Mouse (Mus musculus) cerebellum, adult 9-10 months (tissue): Measurements from ENCODE around the gene Stk11.

ENCODE experiments used
- DNase-seq: peaks from one replicate; pipeline ENCODE4 v3.0.0; 2022

Gene Stk11

DNA sequence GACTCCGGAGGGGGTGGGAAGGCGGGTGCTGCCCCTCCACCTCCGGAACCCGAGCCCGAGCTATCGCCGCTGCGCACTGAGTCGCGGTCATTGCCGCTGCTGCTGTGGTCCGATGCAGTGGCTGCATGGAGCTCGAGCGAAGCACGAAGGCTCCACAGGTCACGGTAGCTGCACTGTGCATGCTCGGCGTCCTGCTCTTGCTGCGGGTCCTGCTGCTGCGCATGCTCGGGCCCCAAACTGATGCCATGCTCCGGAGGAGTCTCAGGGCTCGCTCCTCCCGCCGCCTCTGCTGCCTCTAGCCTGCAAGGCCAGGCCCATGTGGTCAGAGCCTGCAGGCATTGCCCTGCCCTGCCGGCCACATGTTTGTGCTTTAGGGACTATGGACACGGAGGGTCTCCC lies 16.3 kb downstream of the Stk11 start:
- DNase-seq: no peak

DNA sequence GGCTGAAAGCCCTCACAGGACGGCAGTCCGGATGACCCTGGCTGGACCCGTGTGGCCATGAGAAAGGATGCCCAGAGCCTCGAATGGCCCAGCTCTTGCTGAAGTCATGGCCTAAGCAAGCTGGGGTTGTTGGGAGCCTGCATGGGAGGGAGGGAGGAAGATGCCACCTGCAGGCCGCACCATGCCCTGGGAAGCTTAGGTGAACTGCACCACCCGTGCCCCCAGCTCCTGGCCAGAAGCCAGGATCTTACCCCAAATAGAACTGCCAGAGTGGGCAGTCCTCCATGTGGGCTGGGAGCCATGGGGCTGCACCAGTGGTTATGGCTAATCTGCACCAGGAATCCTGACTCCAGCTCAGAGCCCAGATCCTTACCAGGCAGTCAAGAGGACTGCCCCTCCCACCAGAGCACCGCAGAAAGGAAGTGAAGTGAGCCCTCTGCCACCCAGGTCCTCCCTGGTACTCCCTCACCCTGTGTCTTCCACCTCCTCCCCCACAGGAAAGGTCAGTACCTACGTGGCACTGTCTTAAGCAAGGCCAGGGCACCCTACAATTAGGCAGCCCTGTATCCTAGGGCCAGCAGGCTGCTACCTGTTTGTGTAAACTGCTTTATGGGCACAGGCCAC lies 17.7 kb downstream of the Stk11 start:
- DNase-seq: no peak

DNA sequence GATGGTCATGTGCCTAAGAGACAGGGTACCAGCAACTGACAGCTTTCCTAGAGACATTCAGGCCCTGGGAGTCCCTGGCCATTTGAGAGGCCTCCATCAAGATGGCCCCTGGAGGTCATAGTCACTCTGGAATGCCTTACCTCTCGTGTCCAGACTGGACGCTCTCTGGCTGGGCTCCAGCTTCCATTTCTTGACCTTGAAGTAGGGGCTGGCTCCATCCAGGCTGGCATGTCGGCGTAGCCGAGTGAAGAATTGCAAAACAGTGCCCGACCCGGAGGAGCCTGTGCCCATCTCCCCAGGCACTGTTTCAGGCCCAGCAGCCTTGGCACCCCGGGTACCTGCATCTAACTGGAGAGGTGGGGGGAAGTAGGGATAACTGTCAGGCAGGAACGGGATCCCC lies 18.8 kb downstream of the Stk11 start:
- no peak for DNase-seq

DNA sequence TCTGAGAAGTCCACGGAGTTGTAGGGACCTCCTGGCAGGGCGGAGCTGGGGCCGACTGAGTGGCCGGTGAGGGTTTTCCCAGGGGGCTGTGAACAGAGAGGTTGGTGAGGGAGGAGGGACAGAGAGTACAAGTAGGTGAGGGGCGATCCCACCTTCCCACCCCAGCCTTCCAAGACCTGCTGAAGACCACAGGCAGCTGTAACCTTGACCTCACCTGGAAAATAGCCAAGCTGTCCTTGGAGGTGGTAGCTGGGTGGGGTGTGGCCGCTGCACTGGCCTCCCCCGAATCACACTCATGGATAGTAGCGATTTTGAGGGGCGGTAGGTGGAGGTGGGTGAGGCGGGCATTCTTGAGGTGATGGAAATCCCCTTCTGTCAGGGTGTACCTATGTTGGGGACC lies 19.6 kb downstream of the Stk11 start:
- no peak for DNase-seq

DNA sequence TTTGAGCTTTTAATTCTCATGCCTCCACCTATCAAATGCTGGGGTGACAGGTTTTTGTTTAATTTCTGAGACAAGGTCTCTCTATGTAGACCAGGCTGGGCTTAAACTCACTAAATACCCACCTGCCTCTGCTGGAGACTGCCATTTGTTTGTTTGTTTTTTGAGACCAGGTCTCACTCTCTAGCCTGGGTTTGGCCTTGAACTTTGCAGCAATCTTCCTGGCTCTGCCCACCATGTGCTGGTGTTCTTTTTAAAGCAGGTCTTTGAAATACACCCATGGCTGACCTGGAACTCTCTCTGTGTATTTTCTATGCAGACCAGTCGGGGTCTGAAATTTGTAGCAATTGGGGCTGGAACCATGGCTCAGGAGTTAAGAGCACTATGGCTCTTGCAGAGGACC lies 20.0 kb downstream of the Stk11 start:
- no peak for DNase-seq

DNA sequence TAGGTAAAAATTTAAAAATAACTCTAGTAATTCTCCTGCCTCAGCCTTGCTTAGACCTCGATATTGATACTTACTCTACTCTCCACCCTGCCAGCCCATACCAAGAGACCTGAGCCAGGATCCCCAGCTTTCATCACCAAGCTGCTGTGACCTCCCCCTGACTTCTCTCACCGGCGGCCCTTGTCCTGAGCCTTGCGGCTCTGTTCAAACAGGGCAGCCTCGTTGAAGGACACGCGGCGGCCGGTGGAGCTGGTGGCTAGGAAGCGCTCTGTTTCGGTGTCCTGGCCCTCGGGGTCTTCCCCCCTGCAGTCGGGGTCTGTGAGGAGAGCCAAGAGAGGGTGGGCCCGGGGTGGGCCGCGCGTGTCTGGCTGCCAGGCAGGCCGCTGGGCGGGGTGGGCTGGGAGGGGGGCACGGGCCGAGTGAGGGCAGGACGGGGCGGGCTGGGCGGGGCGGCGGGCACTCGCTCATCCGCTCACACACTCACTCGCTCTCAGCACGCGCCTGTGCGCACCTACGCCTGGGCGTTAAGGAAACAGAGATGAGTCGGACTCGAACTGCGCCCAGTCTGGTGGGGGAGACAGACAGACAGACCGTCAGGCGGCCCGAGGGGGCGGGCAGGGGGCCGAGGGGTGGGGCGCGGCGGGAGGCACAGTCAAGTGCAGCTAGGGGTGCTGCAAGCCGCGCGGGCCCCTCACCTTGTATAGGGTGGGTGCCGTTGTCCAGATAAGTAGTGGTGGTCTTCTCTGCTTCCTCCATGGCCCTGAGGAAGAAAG lies 20.8 kb downstream of the Stk11 start:
- no peak for DNase-seq

DNA sequence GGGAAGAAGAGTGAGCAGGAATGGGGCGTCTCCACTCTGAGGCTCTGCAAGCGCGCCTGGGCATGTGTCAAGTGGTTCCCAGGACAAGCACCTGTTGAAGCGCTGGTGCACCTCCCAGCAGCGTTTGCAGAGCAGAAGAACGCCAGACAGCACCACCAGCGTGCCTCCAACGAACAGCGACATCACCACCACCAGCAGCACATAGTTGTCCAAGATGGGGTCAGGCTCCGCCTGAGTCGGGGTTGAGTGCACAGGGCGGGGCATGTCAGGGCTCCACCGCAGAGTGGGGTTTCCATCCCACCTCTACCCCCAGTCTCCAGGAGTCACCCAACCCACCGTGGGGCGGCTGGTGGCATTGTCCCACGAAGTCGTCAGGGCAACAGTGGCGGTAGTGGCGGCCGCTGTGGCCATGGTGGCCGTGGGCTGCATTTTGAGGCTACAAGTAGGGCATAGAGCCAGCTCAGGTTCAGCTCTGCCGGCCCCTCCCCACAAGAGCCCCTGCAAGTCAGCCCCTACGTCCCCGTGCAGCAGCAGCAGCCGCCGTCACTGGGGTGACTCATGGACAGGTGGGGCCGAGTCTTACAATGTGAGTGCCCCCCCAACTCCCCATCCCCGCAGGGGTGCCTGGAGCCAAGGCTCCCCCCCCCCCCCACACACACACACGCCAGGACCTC lies 21.5 kb downstream of the Stk11 start:
- peak; percentile 71 for DNase-seq

DNA sequence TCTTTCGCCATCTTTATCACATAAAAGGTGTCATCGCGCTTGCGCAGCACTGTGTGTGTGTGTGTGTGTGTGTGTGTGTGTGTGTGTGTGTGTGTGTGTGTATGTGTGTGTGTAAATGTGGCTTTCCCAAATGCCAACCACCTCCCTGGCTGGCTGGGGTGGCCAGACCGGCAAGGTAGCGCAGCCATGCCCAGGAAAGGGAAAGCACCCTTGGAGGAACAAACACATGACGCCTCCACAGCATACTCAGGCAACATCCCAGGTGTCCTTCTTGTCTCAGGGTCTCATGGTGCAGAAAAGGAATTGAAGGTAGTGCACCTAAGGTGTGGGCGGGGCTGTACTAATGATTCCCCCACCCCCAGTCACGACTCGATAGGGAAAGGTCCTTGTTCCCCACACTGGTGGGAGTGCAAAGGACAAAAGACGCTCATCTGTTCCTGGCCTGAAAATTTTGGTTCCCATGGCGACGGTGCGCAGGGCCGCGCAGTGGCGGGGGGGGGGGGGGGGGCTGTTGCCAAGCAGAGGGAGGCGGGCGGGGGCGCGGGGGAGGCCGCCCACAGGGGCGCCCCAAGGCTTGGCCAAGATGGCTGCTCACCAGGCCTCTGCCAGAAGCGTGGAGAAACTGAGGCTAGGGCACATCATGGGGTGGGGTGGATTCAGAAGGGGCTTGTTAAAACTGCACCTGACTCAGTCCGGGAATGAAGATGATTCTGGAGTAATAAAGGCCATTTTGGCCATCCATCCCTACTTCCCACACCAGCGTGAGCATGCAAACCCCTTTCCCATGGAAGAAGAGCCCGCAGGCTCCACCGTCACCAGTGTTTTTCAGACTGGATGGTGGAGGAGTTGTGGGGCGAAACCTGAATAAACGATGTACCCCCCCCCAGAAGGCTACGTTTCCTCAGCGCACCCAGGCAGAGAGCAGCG lies 22.3 kb downstream of the Stk11 start:
- peak; percentile 77 for DNase-seq

DNA sequence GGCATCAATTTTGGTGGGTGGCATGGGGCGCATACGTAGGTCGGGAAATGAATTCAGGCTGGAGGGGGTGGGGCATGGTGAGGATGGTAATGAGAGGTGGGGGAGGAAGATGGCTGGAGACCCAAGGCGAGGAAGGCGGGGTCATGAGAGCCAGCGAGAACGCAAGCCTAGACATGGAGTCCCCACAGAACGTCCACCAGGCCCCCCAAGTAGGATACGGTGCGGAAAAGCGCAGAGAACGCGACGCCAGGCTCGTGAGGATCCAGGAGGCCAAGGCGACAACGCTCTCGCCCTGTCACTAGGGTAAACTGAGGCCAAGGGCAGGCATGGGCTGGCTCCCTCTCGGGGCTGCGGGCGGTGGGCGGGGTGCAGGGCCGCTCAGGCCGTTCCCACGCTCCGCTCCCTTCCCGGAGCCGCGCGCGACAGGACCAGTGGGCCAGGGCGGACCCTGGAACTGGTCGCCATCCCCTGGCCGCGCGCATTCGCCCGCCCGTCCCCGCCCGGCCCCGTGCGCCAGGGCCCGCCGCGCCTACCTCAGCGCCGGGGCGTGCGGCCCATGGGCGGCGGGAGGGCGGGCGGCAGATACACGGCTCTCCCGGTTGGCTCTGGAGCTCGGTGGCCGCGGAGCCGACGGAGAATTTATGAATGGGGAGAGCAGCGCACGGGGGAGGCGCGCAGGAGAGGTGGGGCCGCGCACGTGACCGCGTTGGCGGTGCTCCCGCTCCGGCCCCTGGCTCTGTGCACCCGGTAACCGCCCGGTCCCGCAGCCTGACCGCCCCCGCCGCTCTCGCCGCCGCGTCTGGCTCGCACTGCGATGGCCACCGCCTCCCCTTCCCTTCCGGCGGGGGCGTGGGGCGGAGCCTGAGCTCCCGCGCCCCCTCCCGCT lies 23.2 kb downstream of the Stk11 start, which contains the start of gene Atp5d:
Gene Atp5d, plus strand, starts transcription at position 80 of the 886 bp plus-strand sequence.
- DNase-seq: peak; percentile 71

DNA sequence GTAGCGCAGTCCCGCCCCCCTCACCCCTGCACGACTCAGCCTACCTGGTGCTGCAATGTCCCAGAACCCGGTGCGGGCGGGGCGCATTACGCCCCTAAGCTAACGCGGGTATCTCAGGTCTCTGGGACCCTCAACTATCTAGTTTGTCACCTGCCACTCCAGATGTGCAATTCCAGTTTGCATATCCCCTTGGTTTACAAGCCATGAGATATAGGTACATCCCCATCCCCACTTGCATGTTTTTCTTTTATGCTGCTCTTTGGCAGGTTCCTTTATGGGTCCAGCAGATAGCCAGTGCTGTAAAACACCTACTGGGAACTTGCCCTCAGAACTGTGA lies 23.8 kb downstream of the Stk11 start:
- peak; percentile 81 for DNase-seq

DNA sequence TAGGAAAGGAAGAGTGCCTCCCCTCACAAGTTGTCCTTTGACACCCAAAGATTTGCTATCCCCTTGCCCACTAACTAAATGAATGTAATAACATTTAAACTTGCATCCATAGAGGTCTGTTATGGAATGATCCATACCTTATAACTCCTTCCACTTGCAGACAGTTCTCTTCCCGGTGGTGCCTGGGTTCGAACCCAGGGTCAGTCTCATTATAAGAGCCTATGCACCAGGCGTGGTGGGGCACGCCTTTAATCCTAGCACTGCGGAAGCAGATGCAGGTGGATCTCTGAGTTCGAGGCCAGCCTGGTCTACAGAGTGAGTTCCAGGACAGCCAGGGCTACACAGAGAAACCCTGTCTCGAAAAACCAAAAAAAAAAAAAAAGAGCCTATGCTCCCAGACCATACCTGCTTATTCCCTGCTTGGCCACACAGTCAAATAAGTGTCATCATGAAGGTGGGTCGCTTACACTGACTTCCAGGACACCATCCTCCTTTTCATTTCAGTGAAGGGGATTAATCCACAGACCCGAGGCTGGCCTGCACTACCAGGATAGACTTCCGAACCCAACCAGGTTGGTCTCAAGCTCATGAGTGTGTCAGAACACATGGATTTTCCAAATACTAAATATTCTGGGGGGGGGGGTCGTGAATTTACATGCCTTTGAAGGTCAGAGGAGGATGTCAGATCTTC lies 24.5 kb downstream of the Stk11 start:
- no peak for DNase-seq

DNA sequence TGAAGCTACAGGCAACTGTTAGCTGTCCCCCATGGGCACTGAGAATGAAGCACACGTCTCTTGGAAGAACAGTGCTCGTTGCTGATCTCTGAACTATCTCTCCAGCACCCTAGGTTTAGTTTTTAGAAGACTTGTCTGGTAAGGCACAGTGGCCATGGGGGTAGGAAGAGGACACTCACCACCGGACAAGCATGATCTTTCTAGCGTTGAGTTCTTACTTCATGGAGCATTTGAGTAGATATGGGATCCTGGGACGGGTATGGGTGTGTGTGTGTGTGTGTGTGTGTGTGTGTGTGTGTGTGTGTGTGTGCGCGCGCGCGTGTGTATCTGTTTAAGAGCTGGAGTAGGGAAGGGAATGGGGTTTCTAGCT lies 25.0 kb downstream of the Stk11 start, which contains the start of gene Cbarp:
Gene Cbarp, minus strand, starts transcription at position 170 of the 370 bp plus-strand sequence.
- no peak for DNase-seq

DNA sequence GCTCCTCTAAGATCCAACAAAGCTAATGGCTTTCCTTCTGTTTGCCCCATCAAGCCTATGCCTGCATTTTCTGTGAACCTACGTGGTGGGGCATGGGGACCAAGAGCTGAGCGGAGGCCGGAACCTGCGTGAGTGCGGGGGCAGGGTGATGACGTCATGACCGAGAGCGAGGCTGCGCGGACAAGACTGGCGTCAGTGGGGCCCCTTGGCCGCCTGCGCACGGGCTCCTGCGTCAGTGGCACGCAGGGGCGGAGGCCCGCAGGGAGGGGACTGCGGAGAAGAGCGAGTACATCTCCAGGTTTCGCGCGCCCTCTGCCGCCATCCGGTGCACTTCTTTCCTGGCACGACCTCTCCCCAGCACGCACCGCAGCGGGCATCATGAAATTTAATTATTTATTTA lies 25.6 kb downstream of the Stk11 start:
- peak; percentile 98 for DNase-seq

DNA sequence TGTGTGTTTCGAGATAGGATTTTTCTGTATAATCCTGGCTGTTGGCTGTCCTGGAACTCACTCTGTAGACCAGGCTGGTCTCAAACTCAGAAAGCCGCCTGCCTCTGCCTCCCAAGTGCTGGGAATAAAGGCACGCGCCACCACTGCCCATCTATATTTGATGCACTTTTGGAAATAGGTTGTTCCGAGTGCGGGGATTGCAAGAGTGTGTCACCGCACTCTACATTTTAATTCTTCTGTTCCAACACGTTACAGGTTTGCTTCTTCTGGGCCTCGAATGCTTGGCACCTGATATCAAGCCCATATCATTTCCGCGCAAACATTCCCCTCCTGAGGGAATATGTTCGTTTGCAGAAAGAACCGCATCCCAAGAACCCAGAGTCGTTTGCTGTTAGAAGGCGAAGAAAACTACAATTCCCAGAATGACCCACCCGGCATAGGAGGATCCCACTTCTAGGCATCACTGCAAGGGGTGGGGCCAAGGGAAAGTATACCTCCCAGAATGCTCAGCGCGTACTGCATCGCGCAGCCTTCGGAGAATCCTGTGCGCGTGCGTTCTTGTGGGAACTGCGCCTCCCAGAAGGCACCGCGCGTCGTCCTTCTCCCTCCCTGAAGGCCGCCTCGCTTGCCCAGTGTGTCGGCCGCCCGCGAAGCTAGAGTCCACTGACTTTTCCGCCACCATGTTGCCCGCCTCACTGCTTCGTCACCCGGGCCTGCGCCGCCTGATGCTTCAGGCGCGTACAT lies 26.4 kb downstream of the Stk11 start:
- DNase-seq: peak; percentile 98

DNA sequence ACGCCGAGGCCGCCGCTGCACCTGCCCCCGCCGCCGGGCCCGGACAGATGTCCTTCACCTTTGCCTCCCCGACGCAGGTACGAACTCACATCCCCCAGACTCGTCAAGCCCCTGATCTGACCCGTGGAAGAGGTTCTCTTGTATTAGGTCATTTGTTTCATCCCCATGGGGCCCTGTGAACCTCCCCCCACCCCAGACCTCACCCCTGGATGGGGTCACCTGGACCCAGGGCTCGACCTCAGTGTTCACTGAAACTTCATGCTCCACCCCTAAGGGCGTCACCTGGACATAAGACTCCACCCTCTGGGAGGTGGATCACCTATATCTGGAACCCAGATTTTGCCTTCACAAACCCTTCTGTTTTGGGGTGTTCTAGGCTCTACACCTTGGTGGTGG lies 26.9 kb downstream of the Stk11 start:
- peak; percentile 85 for DNase-seq

DNA sequence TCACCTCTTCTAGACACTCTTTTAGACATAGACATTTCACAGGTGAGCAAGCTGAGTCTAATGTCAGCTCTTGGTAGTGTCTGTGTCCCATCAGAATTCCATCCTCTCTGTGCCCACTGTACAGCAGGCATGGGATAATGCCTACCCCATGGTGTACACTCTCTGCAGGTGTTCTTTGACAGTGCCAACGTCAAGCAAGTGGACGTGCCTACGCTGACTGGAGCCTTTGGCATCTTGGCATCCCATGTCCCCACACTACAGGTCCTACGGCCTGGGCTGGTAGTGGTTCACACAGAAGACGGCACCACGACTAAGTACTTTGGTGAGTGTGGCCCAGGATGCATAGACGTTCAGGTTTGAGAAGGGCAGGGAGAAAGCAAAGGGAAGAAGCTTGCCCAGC lies 28.1 kb downstream of the Stk11 start:
- DNase-seq: peak; percentile 71

DNA sequence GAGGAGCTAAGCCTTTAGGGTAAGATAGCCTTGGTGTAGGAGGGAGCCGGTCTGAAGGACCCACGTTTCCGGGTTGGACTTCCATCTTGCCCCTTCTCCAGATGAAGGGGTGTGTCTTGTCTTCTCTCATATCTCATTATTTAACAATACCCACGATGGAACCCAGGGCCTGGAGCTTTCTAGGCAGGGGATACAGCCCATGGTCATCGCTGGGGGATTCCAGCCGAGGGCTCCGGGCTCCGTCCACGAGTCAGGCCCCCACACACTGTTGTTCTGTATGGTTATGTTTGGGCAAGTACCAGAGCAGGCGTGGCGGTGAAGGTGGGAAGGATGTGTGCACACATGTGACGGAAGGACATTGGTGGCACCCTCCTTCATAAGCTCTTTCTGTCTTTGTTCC lies 28.6 kb downstream of the Stk11 start:
- DNase-seq: no peak

DNA sequence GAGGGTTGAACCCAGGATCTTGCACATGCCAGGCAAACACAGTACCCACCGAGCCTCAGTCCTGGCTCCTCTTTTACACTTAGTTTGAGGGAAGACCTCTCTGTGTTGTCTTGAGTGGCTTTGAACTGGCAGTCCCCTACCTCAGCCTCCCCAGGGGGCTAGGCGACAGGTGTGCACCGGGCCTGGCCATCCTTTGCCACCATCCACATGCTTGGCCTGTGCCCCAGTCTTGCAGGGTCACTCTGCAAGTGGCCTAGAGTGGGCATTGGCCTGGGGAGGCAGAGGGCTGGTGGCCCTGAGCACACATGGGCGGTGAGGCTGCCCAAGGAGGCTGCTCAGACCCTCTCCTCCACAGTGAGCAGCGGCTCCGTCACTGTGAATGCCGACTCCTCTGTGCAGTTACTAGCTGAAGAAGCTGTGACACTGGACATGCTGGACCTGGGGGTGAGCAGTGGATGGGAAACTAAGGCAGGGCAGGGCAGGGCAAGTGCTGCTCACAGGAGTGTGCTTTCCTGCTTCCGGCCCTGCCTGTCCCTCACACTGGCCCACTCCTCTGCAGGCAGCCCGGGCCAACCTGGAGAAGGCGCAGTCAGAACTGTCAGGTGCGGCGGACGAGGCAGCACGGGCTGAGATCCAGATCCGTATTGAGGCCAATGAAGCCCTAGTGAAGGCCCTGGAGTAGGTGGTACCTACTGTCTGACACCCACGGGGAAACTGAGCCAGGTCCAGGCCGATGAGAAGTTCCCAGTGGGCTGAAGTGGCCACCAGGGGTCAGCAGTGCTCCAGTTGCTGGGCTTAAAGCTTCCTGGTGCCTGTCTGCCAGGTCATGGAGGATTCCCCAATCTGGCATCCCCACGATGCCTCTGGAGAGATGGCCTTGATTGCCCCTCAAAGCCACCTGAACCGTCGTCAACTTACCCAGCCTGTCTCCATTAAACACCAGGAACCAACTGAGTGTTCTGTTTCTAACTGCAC lies 29.5 kb downstream of the Stk11 start:
- peak; percentile 87 for DNase-seq

DNA sequence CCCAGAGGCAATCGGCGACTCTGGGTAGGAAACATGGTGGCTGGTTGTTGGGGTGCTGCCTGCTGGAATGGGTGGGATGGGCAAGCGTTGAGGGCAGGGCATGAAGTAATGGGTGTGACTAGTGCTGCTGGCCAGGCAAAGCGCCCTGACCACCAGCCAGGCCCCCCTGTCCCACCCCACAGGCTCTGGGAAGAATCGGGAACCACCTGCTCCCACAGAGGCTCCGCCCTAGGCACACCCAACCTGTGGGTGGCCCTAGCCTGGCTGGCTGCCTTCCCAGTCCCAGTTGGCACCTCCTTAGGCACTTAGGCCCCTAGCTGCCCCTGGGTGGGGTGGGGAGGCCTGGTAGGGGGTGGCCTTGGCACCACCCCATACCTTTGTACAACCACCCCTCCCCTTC lies 30.3 kb downstream of the Stk11 start:
- peak; percentile 76 for DNase-seq
